Mouse (Mus musculus): ENCODE measurements at regions not wholly inside any gene's neighbourhood (a gene's known extent, or its start where the extent isn't known, plus 50 kb on each side); places are given as distances from the start of the nearest gene placed in this dataset.

DNA sequence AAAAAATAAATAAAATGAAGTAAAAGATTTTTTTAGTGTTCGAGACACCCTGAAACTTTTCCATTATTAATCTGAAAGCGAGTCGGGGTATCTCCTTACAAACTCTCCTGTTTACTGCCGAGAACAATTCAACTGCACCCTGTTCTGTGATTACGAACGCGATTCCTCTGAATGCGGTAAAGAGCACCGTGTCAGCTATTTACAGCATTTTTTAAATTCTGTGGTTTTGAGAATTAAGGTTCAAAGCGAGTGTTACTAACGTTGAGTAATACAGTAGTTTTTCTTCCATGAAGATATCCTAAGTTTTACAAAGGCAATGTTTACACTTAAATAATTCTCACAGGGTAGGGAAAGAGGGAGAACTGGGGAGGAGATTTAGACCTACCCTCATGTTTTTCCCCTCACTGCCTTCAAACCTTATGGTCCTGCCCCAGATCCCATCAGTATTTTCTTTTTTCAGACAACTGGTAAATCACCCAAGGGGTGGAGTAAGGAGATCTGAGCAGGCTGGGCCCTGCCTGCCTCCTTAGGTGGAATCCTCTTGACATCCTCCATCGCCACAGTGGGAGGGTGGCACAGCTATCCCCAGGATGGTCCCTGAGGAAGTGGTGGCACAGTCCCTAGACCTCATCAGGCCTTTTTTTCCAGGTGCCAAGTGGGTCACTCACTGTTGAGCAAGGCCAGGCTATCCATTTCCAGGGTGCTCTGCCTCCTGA, 89.9 kb upstream of the Cited2 start:
- TF ChIP-seq CTCF (IDR thresholded peaks at IDR 0.05; ENCODE audit: low read depth) (no peak), EP300 (IDR thresholded peaks at IDR 0.05; ENCODE audit: low read depth) (no peak)

Data from liver, embryonic 14.5 days (tissue).